Mouse (Mus musculus) myocyte (in vitro differentiated cells): ENCODE results near the gene Mylk. TPM values are rescaled to one million over a fixed set of nuclear protein-coding genes. Genes with fewer than 3 reads are reported as not detected.

ENCODE experiments used
- H3K27me3 ChIP-seq: one replicate; pipeline ENCODE4 v1.6.1; 2011; ENCODE audit not compliant: control insufficient read depth, insufficient read depth, insufficient read length
- H3K36me3 ChIP-seq: one replicate; pipeline ENCODE4 v1.6.1; 2011; ENCODE audit not compliant: control insufficient read depth, insufficient read depth
- H3K4me2 ChIP-seq: one replicate; pipeline ENCODE4 v1.6.1; 2011; ENCODE audit warnings: low read depth, control low read depth
- H3K4me3 ChIP-seq: one replicate; pipeline ENCODE4 v1.5.1; 2011; ENCODE audit warnings: mild to moderate bottlenecking, control low read depth, moderate library complexity
- H3K79me2 ChIP-seq: one replicate; pipeline ENCODE4 v1.6.1; 2011; ENCODE audit not compliant: control insufficient read depth, insufficient read depth
- H3ac ChIP-seq: one replicate; pipeline ENCODE4 v1.6.1; 2011; ENCODE audit not compliant: control insufficient read depth, insufficient read length
- CEBPB ChIP-seq: IDR thresholded peaks from 2 replicates; pipeline ENCODE4 v1.6.1; 2011; ENCODE audit warnings: mild to moderate bottlenecking, moderate library complexity; ENCODE audit not compliant: poor library complexity, insufficient read depth, severe bottlenecking
- E2F4 ChIP-seq: IDR thresholded peaks from one replicate; pipeline ENCODE4 v1.6.1; 2011; ENCODE audit warnings: mild to moderate bottlenecking, control low read depth, moderate library complexity; ENCODE audit not compliant: insufficient read depth
- MAX ChIP-seq: IDR thresholded peaks from one replicate; pipeline ENCODE4 v1.6.1; 2011; ENCODE audit warnings: low read depth, mild to moderate bottlenecking, control low read depth
- MYOD1 ChIP-seq, 3 experiments: IDR thresholded peaks; one replicate each; pipeline ENCODE4 v1.6.1; 2011; ENCODE audit warnings: control low read depth in 2 of 3, low read depth in 2 of 3, mild to moderate bottlenecking in 2 of 3, moderate library complexity in 1 of 3; ENCODE audit not compliant: insufficient read length in 2 of 3, control insufficient read depth in 1 of 3
- MYOG ChIP-seq, 3 experiments: IDR thresholded peaks; one replicate each; pipeline ENCODE4 v1.6.1; 2011; ENCODE audit warnings: control low read depth in 2 of 3, low read depth in 2 of 3, mild to moderate bottlenecking in 2 of 3; ENCODE audit not compliant: insufficient read length in 2 of 3, control insufficient read depth in 1 of 3, insufficient read depth in 1 of 3
- POLR2A ChIP-seq: IDR thresholded peaks from one replicate; pipeline ENCODE4 v1.6.1; 2011; ENCODE audit warnings: low read depth, mild to moderate bottlenecking, control low read depth, moderate library complexity; ENCODE audit not compliant: insufficient read length
- POLR2AphosphoS2 ChIP-seq: IDR thresholded peaks from one replicate; pipeline ENCODE4 v1.6.1; 2011; ENCODE audit warnings: low read depth, control low read depth; ENCODE audit not compliant: insufficient read length
- REST ChIP-seq: IDR thresholded peaks from one replicate; pipeline ENCODE4 v1.6.1; 2011; ENCODE audit warnings: mild to moderate bottlenecking, control low read depth, moderate library complexity; ENCODE audit not compliant: insufficient read depth, insufficient read length
- SRF ChIP-seq: IDR thresholded peaks from one replicate; pipeline ENCODE4 v1.6.1; 2011; ENCODE audit warnings: low read depth; ENCODE audit not compliant: control insufficient read depth, insufficient read length
- TCF12 ChIP-seq: IDR thresholded peaks from one replicate; pipeline ENCODE4 v1.6.1; 2011; ENCODE audit warnings: mild to moderate bottlenecking, control low read depth; ENCODE audit not compliant: poor library complexity, insufficient read depth, severe bottlenecking
- TCF3 ChIP-seq: IDR thresholded peaks from one replicate; pipeline ENCODE4 v1.6.1; 2011; ENCODE audit warnings: low read depth, control low read depth; ENCODE audit not compliant: insufficient read length
- USF1 ChIP-seq: IDR thresholded peaks from one replicate; pipeline ENCODE4 v1.6.1; 2011; ENCODE audit warnings: low read depth, mild to moderate bottlenecking, control low read depth, moderate library complexity
- polyA plus RNA-seq: library from polyadenylated mRNA; unstranded; fragments of >200 nt; fragmentation: generic; extraction: Trizol; gene quantifications from one replicate; pipeline ENCODE4 v1.2.1, GENCODE M21; 2012; ENCODE audit warnings: missing spikeins

The Mylk gene
- polyA plus RNA-seq, 1 experiment = 2.1 TPM

DNA sequence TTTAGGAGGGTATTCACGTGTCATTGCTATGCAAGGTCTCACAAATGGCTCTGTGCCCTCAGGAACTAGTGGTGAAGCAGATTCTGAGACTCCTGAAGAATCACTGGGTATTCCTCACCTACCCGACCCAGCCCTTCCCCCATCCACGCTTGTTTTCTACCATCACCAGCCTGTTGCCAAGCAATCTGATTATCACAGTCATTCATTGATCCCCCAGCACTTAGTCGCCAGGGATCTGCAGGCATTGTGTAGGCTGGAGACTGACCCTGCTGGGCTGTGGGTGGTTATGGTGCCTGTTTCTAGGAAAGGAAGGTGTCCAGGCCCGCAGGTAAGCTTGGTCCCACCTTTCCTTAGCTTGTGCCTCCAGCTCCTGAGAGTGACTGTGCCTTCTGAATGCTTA is 155.0 kb downstream of the Mylk start:
- no peak overlapping the region for H3ac ChIP-seq
- no peak overlapping the region for H3K4me3 ChIP-seq
- no peaks in the 10 kb centered on the region for H3K79me2 ChIP-seq
- peaks cover 23% of the 10 kb centered on the region for H3K27me3 ChIP-seq
- no peaks in the 10 kb centered on the region for H3K36me3 ChIP-seq
- no peak overlapping the region for H3K4me2 ChIP-seq
- TF ChIP-seq MYOD1 (IDR thresholded peaks at IDR 0.05; ENCODE audit: control insufficient read depth in 1 of 3, insufficient read length in 2 of 3, low read depth in 2 of 3) (no peak), POLR2AphosphoS2 (no peak), CEBPB (no peak)

DNA sequence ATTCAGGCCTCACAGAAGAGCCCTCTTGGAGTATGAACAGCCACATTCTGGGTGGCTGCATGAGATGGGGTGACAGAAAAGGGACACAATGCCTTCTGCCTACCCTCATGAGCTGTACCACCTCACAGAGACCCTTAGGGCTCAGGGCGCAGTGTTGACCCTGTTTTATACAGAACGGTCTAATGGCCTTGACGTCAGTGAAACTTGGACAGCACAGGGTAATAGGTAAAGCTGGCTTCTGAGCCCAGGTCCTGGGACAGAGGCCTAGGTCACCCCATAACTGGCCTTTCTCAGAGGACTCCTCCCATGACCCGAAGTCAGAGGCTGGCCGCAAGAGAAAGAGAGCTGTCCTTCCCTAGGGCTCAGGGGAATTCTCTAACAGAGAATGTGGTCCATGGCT is 155.5 kb downstream of the Mylk start:
- Histone ChIP-seq H3K4me2 (no peak overlapping the region), H3K79me2 (no peaks in the 10 kb centered on the region), H3K4me3 (no peak overlapping the region), H3ac (no peak overlapping the region), H3K36me3 (no peaks in the 10 kb centered on the region), H3K27me3 (peaks cover 24% of the 10 kb centered on the region)
- TF ChIP-seq E2F4 (no peak), CEBPB (no peak), MYOD1 (IDR thresholded peaks at IDR 0.05; ENCODE audit: control insufficient read depth in 1 of 3, insufficient read length in 2 of 3, low read depth in 2 of 3) (no peak), POLR2A (no peak), TCF12 (no peak)

DNA sequence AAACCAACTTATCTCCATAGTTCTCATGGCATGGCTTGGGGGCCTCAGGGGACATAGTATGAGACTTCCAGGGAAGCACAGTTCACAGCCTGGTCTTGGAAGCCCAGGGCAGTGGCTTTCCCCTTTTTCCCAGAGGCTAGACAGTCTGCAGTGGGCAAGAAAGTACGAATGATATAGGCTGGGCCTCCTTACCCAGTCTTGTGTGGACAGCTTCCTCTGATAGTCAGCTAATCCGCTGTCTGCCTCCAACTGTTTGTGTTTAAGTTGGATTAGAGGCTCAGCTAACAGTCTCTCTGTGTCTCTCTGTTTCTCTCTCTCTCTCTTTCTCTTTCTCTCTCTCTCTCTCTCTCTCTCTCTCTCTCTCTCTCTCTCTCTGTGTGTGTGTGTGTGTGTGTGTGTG is 156.0 kb downstream of the Mylk start:
- Histone ChIP-seq H3K4me2 (no peak overlapping the region), H3K79me2 (no peaks in the 10 kb centered on the region), H3K36me3 (no peaks in the 10 kb centered on the region), H3K27me3 (peaks cover 29% of the 10 kb centered on the region), H3K4me3 (no peak overlapping the region), H3ac (no peak overlapping the region)
- no peak for TF ChIP-seq MYOD1 (IDR thresholded peaks at IDR 0.05; ENCODE audit: control insufficient read depth in 1 of 3, insufficient read length in 2 of 3, low read depth in 2 of 3)
- TF ChIP-seq SRF = no peak
- no peak for TF ChIP-seq POLR2AphosphoS2
- TF ChIP-seq POLR2A = no peak
- TF ChIP-seq TCF3 = no peak
- no peak for TF ChIP-seq E2F4
- no peak for TF ChIP-seq REST
- no peak for TF ChIP-seq USF1
- TF ChIP-seq MYOG (IDR thresholded peaks at IDR 0.05; ENCODE audit: control insufficient read depth in 1 of 3, insufficient read depth in 1 of 3, insufficient read length in 2 of 3, low read depth in 2 of 3) = no peak

DNA sequence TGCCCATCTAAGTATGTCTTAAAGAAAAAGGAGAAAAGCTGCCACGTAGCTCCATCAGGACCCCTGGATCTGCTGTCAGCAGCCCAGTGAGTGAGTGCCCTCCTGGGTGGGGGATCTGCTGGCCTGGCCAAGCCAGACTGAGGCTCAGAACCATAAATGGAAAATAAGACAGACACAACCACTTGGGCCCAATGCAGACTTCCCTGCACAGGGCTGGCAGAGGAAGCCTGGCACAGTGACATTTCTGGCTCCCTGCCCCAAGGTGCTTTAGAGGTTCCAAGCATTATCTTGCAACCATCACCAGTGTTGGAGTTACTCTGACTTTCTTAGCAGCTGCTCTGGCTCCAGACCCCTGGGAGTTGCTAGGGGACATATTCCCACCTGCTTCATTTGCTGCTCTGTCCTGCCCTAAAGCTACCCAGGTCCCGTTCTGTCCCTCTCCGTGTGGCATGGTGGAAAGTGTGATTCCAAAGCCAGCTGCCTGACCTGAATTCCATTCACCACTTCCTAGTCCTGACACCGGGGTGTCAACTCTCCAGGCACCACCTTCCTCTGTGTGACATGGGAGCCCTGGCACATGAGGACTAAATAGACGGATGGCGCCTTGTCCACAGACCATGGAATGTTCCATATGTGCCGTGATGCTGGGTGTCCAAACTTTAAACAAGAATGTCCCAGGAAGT is 156.7 kb downstream of the Mylk start:
- no peaks in the 10 kb centered on the region for H3K79me2 ChIP-seq
- H3K4me3 ChIP-seq = no peak overlapping the region
- no peak overlapping the region for H3ac ChIP-seq
- no peak overlapping the region for H3K4me2 ChIP-seq
- TF ChIP-seq SRF (no peak), TCF3 (no peak), MYOD1 (IDR thresholded peaks at IDR 0.05; ENCODE audit: control insufficient read depth in 1 of 3, insufficient read length in 2 of 3, low read depth in 2 of 3) (no peak), REST (no peak), CEBPB (no peak), POLR2A (no peak), E2F4 (no peak), USF1 (no peak), MYOG (IDR thresholded peaks at IDR 0.05; ENCODE audit: control insufficient read depth in 1 of 3, insufficient read depth in 1 of 3, insufficient read length in 2 of 3, low read depth in 2 of 3) (no peak)
- H3K36me3 ChIP-seq = no peaks in the 10 kb centered on the region
- H3K27me3 ChIP-seq = peaks cover 32% of the 10 kb centered on the region

DNA sequence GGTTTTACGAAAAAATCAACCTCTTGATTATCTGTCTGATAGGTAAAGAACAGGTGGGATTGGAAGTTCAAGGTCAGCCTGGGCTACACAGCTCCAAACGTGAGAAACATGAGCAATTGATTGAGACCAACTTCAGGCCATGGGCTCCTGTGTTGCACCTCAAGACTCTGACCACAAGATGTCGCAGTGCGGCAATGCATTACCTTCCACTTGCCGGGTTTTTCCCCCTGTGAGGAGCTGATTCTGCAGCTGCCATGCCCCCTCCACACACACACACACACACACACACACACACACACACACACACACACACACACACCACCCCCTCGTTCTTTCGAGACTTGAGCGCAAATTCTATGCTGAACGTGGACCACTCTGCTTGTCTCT is 157.3 kb downstream of the Mylk start:
- no peak for TF ChIP-seq REST
- TF ChIP-seq MAX = no peak
- TF ChIP-seq MYOD1 (IDR thresholded peaks at IDR 0.05; ENCODE audit: control insufficient read depth in 1 of 3, insufficient read length in 2 of 3, low read depth in 2 of 3) = peak in 1 of 3 experiments; percentile 31
- no peak for TF ChIP-seq E2F4
- peak in 1 of 3 experiments; percentile 34 for TF ChIP-seq MYOG (IDR thresholded peaks at IDR 0.05; ENCODE audit: control insufficient read depth in 1 of 3, insufficient read depth in 1 of 3, insufficient read length in 2 of 3, low read depth in 2 of 3)
- H3K79me2 ChIP-seq = no peaks in the 10 kb centered on the region
- peaks cover 32% of the 10 kb centered on the region for H3K27me3 ChIP-seq
- H3K36me3 ChIP-seq = no peaks in the 10 kb centered on the region
- no peak overlapping the region for H3K4me2 ChIP-seq
- no peak overlapping the region for H3ac ChIP-seq
- no peak overlapping the region for H3K4me3 ChIP-seq
